Comparison of ENCODE assay signal across 9 mouse cellular contexts in the genomic region with DNA sequence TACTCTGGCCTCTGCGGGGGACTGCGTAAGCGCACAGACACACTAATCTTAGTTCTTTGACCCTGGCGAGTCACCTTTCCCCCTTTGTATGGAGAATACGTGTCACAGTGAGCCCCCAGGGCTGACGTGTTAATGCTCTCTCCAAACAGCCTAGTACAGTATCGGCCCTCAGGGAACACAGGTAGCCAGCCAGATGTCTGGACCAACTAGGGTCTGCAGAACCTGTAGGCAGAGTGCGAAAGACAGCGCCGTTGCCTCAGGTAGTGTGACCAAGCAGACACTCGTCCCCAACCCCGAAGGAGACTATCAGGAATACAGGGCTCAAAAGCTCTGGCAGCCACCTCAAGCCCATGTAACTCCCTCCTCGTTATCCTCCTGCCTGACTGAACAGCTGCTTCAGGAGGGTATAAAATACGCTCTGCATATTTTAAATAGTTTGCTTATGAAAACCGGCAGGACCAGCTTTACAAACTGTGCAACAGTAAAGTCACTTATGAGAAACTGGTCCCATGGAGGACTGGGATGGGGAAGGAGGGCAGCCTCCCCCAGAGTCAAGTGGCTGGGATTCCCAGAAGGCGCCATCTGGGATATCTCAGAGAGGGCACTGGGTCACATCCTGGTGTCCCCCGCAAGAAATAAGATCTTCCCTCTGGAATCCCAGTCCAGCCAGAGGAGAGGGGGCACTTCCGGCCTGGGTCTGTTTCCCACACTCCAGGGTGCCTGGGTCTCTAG. TPM values are rescaled to one million over a fixed set of nuclear protein-coding genes. Genes with fewer than 3 reads are reported as not detected.
A peak's percentile ranks its signal among the peaks of the same experiment; 100 is the strongest.
DNase-seq lines count a peak whose midpoint lies in the region; ATAC-seq and TF ChIP-seq lines count a peak whose summit lies in the region.
"Had no signal": no experiment of that assay in that cellular context is flagged by ENCODE, and none has a peak within 500 bp of the region (broad histone marks: within the 10 kb centered on the region; RNA-seq: fewer than 3 reads in every experiment).

No protein-coding gene starts in this region.

- peak; percentile 20; the same call in 1 of the 2 replicates for ATAC-seq in hindbrain, embryonic 12.5 days (ENCODE audit: low FRiP score)
- no peak for ATAC-seq in hindbrain, embryonic 16.5 days
- peak; percentile 74 for ATAC-seq in embryonic facial prominence, embryonic 12.5 days (ENCODE audit: insufficient number of reproducible peaks, insufficient read depth, low FRiP score, low TSS enrichment)
- ATAC-seq in midbrain, postnatal 0 days (ENCODE audit: low FRiP score): no peak

- H3K36me3 ChIP-seq in hindbrain, embryonic 12.5 days: no peaks in the 10 kb centered on the region
- no peaks in the 10 kb centered on the region for H3K36me3 ChIP-seq in hindbrain, embryonic 16.5 days (ENCODE audit: control insufficient read depth, insufficient read depth, low read length)
- no peaks in the 10 kb centered on the region for H3K36me3 ChIP-seq in embryonic facial prominence, embryonic 12.5 days
- no peaks in the 10 kb centered on the region for H3K36me3 ChIP-seq in midbrain, postnatal 0 days (ENCODE audit: insufficient read depth, low read length)
- H3K36me3 ChIP-seq: neural tube, embryonic 12.5 days had no signal

- H3K4me3 ChIP-seq in hindbrain, embryonic 12.5 days: no peak overlapping the region
- H3K4me3 ChIP-seq in hindbrain, embryonic 16.5 days (ENCODE audit: low read length): no peak overlapping the region
- H3K4me3 ChIP-seq in embryonic facial prominence, embryonic 12.5 days: no peak overlapping the region
- H3K4me3 ChIP-seq in midbrain, postnatal 0 days (ENCODE audit: low read depth, low read length): no peak overlapping the region
- H3K4me3 ChIP-seq: neural tube, embryonic 12.5 days had no signal

- H3K4me1 ChIP-seq in hindbrain, embryonic 12.5 days: peaks cover 42% of the 10 kb centered on the region
- peaks cover 13% of the 10 kb centered on the region for H3K4me1 ChIP-seq in hindbrain, embryonic 16.5 days (ENCODE audit: control insufficient read depth, insufficient read depth, low read depth, low read length)
- H3K4me1 ChIP-seq in embryonic facial prominence, embryonic 12.5 days: peaks cover 70% of the 10 kb centered on the region
- peaks cover 3% of the 10 kb centered on the region; the same call in 1 of the 2 replicates for H3K4me1 ChIP-seq in midbrain, postnatal 0 days (ENCODE audit: insufficient read depth, low read length)

- H3K27ac ChIP-seq in hindbrain, embryonic 12.5 days: 0 out of 2 replicates have a peak overlapping the region, but pooled peaks have one; percentile 19
- H3K27ac ChIP-seq in hindbrain, embryonic 16.5 days (ENCODE audit: low read depth, low read length): no peak overlapping the region
- H3K27ac ChIP-seq in embryonic facial prominence, embryonic 12.5 days: peak overlapping the region; percentile 84
- no peak overlapping the region for H3K27ac ChIP-seq in midbrain, postnatal 0 days (ENCODE audit: low read depth, low read length)
- H3K27ac ChIP-seq: neural tube, embryonic 12.5 days had no signal

- WGBS in hindbrain, embryonic 12.5 days: 55% methylated on average over 18 of the region's 18 CpGs
- 62% methylated on average over 18 of the region's 18 CpGs for WGBS in hindbrain, embryonic 16.5 days
- WGBS in embryonic facial prominence, embryonic 12.5 days: 14% methylated on average over 18 of the region's 18 CpGs
- 67% methylated on average over 18 of the region's 18 CpGs for WGBS in midbrain, postnatal 0 days

- no peaks in the 10 kb centered on the region for H3K9me3 ChIP-seq in hindbrain, embryonic 12.5 days (replicated peaks)
- H3K9me3 ChIP-seq in hindbrain, embryonic 16.5 days (ENCODE audit: control insufficient read depth, low read length): no peaks in the 10 kb centered on the region
- no peaks in the 10 kb centered on the region for H3K9me3 ChIP-seq in embryonic facial prominence, embryonic 12.5 days
- no peaks in the 10 kb centered on the region for H3K9me3 ChIP-seq in midbrain, postnatal 0 days (ENCODE audit: low read length)
- H3K9me3 ChIP-seq: neural tube, embryonic 12.5 days had no signal

- H3K27me3 ChIP-seq in hindbrain, embryonic 12.5 days: no peaks in the 10 kb centered on the region
- H3K27me3 ChIP-seq in hindbrain, embryonic 16.5 days (replicated peaks; ENCODE audit: control insufficient read depth, insufficient read depth, low read length): no peaks in the 10 kb centered on the region
- H3K27me3 ChIP-seq in embryonic facial prominence, embryonic 12.5 days: no peaks in the 10 kb centered on the region
- no peaks in the 10 kb centered on the region for H3K27me3 ChIP-seq in midbrain, postnatal 0 days (ENCODE audit: insufficient read depth, low read length)
- H3K27me3 ChIP-seq: neural tube, embryonic 12.5 days had no signal

- H3K9ac ChIP-seq in hindbrain, embryonic 12.5 days: no peak overlapping the region
- no peak overlapping the region for H3K9ac ChIP-seq in hindbrain, embryonic 16.5 days (ENCODE audit: low read depth, low read length)
- H3K9ac ChIP-seq in embryonic facial prominence, embryonic 12.5 days: no peak overlapping the region
- H3K9ac ChIP-seq in midbrain, postnatal 0 days (replicated peaks; ENCODE audit: low read length, poor library complexity, severe bottlenecking): no peak overlapping the region
- H3K9ac ChIP-seq: neural tube, embryonic 12.5 days had no signal

- DNase-seq in kidney, adult 8-10 months: peak; percentile 42 to 52
- DNase-seq in lung, postnatal 36 days: peak; percentile 48
- DNase-seq in cerebellum, adult 9-11 months: no peak
- DNase-seq in thymus, postnatal 25 days: no peak
- no peak for DNase-seq in midbrain, postnatal 0 days (ENCODE audit: low spot score)

- no peak overlapping the region for H3K4me2 ChIP-seq in hindbrain, embryonic 12.5 days (replicated peaks)
- no peak overlapping the region for H3K4me2 ChIP-seq in hindbrain, embryonic 16.5 days (ENCODE audit: low read length)
- peak overlapping the region; percentile 7; the same call in 1 of the 2 replicates for H3K4me2 ChIP-seq in embryonic facial prominence, embryonic 12.5 days (replicated peaks)
- no peak overlapping the region for H3K4me2 ChIP-seq in midbrain, postnatal 0 days (ENCODE audit: low read depth, low read length, poor library complexity, severe bottlenecking)
- H3K4me2 ChIP-seq: neural tube, embryonic 12.5 days had no signal

- TF ChIP-seq CTCF in midbrain, postnatal 0 days (IDR thresholded peaks at IDR 0.05): no peak

RNA-seq across cellular contexts. Expression of gene Kazn, which starts 18.0 kb away (rescaled TPM):
- polyA plus RNA-seq in hindbrain, embryonic 12.5 days (2016; fragmentation: Nextera tagmentation; extraction: Ambion mirVana): 20.6 and 22.4 TPM in 2 replicates
- polyA plus RNA-seq in hindbrain, embryonic 16.5 days (2015; fragmentation: Nextera tagmentation; extraction: Ambion mirVana): 26.4 and 27.1 TPM in 2 replicates
- 23.1 and 24.2 TPM in 2 replicates for polyA plus RNA-seq in embryonic facial prominence, embryonic 12.5 days (2016; fragmentation: Nextera tagmentation; extraction: Ambion mirVana)
- total RNA-seq in midbrain, postnatal 0 days (2014; rRNA removed): 70.2 and 87.2 TPM in 2 replicates
- 23.6 and 25.6 TPM in 2 replicates for polyA plus RNA-seq in midbrain, postnatal 0 days (2015; fragmentation: Nextera tagmentation; extraction: Ambion mirVana)

Comparison
In these comparisons a context has a peak if more than half of its experiments do, and no peak if none do; other contexts are left out.
1. ATAC-seq: peak in hindbrain, embryonic 12.5 days (single experiment) and embryonic facial prominence, embryonic 12.5 days (single experiment); none in hindbrain, embryonic 16.5 days (single experiment) and midbrain, postnatal 0 days (single experiment).
2. H3K27ac ChIP-seq: peak in hindbrain, embryonic 12.5 days (single experiment) and embryonic facial prominence, embryonic 12.5 days (single experiment); none in hindbrain, embryonic 16.5 days (single experiment) and midbrain, postnatal 0 days (single experiment).
3. DNase-seq: peak in kidney, adult 8-10 months (2 of 2) and lung, postnatal 36 days (single experiment); none in cerebellum, adult 9-11 months (single experiment), thymus, postnatal 25 days (single experiment) and midbrain, postnatal 0 days (single experiment).